Mouse (Mus musculus): Measurements from ENCODE around the gene Dbr1.

The Dbr1 gene

DNA sequence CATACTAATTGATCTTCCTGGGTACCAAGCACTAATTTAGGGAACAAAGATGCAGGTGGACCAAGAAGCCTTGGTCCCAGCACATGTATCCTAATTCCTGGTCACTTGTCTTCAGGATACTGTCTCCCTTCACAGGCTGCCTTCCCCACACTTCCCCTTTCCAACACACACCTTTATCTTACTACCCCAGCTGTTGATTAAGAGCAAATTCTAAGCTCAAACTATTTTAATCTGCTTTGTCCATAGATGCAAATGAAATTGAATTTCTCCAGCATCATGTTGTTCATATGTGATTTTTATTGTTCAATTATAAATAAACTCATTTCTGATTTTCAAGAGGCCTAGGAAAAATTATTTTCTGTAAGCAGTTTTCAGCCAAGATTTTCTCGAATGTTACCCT, 46.4 kb downstream of the Dbr1 start:
- no peak for DNase-seq

- no peak for DNase-seq
These were observed 47.4 kb downstream of the Dbr1 start for GRCm38 (mm10) chr9:99622966-99623365.

DNA sequence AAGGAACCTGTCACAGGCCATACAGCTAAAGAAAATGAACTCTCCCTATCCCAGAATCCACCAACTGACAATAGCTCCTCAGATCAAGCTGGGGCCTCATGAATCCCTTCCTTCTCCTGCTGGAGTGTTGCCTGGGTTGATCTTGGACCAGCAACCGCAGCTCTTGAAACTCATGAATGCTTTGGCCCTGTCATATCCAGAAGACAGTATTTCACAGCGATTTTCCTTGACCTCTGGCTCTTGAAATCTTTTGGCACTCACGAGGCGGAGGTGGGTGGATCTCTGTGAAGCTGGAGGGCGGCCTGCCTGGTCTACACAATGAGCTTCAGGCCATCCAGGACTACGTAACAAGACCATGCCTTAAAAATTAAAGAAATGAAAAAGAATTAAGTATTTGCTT, 48.5 kb downstream of the Dbr1 start:
- DNase-seq: no peak

- DNase-seq: no peak
These were observed 53.0 kb downstream of the Dbr1 start for GRCm38 (mm10) chr9:99628581-99628980.

DNA sequence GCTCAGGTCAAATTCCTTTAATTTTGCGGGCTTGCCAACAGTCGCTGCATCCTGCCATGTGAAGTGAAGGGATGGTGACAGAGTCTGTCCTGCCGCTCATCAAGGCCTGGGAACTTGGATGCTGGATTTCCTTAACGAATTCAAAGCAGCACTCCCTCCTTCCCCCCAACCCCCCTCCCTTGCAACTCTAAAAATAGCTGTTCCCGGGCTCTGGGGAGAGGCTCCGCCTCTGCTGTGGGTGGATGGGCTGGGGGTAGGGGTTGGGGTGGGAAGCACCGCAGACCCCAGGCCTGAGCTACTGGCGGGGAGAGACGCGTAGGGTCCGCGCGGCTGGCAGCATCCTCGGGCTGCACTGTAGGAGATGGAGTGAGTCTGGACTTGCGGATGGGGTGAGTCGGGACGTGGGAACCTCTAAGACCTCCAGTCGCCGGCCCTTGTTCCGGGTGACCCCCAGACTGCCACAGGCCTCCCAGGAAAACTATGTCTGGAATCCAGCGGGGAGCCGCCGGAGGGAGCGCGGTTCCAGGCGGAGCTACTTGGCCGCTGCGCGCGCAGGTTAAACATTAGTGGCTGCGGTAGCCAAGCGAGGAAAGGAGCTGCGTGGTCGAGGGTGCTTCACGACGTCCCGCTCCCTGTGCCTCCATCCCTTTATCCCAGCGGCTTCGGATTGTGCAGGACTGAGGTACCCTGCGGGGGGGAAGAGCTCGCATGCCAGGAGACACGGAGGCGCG, 53.8 kb downstream of the Dbr1 start, which contains the start of gene Dzip1l:
Dzip1l (plus strand) TSS at position 216 of the 731 bp plus-strand sequence.
- DNase-seq: no peak

GRCm38 (mm10) chr9:99630071-99630470, 54.5 kb downstream of the Dbr1 start:
- no peak for DNase-seq

DNA sequence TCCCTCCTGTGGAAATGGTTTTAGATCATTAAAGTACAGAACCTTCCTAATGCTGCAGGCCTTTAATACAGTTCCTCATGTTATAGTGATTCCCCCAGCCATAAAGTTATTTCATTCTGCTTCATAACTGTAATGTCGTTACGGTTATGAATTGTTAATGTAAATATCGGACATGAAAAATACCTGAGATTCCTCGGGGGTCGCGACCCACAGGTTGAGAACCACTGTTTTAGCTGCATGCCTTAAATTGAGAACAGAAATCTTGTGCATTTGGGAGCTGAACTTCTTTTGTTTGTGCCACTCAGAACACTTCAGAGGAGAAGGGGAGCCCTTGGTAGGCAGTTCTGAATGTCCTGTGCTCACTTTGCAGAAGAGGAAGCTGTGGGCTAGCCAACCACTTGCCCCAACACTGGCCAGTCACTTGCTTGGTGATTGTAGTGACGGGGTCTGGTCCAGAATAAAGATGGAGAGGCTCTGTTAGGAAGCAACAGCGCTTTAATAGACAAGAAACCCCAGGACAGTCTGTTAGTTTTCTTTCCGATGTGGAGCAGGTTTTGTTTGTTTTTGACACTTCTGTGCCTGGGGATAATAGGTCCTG, 55.0 kb downstream of the Dbr1 start:
- DNase-seq: no peak

- no peak for DNase-seq
These were observed 56.2 kb downstream of the Dbr1 start for GRCm38 (mm10) chr9:99631781-99632180.

DNA sequence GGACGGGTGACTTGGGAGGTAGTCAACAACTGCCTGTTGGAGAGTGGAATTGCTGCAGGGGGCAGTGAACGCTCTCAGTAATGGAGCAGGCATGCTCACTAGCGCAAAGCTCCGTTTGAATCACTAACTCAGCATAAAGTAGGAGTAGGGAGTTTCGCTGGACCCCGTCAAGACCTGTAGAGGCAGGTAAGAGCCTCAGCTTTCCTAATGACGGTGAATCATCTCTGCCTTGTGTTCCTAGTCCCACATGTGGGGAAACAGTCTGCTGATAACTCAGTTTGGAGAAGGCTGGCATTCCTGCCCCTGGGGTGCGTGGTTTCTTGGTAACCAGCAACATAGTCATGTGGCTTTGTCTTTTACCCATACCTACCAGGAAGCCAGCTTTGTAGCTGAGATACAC, 56.7 kb downstream of the Dbr1 start:
- DNase-seq: no peak

Measured in thymus, postnatal 25 days (tissue).